Mouse (Mus musculus) gastrocnemius, postnatal 36 days (tissue): Measurements from ENCODE around the gene Maneal. TPM values are rescaled to one million over a fixed set of nuclear protein-coding genes. Genes with fewer than 3 reads are reported as not detected.

Experiments
- DNase-seq, 2 experiments: peaks; one replicate each; pipeline ENCODE4 v3.0.0; 2022
- intact Hi-C: fragments of 180-260 bp; cut with DNase I; formaldehyde crosslinking; loops from one replicate; pipeline ENCODE4 v1.15.1; 2025
- long read RNA-seq, 2 experiments: library from polyadenylated mRNA; stranded (forward); transcript quantifications; one replicate each; pipeline ENCODE4 v2.0.0; 2021
- total RNA-seq, 2 experiments: library from RNA; stranded (reverse); gene quantifications; 2 replicates each; pipeline ENCODE4 v1.2.3; 2021

Gene Maneal
- total RNA-seq, result under 1 TPM; 0.39 to 0.43 TPM
- long read RNA-seq, experiment 1, partial matches to known transcripts, result 0 of 1 reads
- long read RNA-seq, experiment 1, other reads (novel, unspliced or antisense), result 0 of 1 reads
- long read RNA-seq, experiment 2, partial matches to known transcripts, result 0 of 1 reads
- long read RNA-seq, experiment 2, other reads (novel, unspliced or antisense), result 0 of 1 reads

- intact Hi-C loops, result no loop called here
- DNase-seq, result no peak
These were observed at the start of gene Maneal for GRCm38 (mm10) chr4:124861283-124862188. Maneal (minus strand) TSS chr4:124862171.

GRCm38 (mm10) chr4:124905971-124906822, 44.2 kb upstream of the Maneal start:
- no peak for DNase-seq
- intact Hi-C loops, result no loop called here

GRCm38 (mm10) chr4:124905417-124905816, 43.4 kb upstream of the Maneal start:
- DNase-seq, result no peak
- intact Hi-C loops, result no loop called here

- no peak for DNase-seq
- intact Hi-C loops, result no loop called here
These were observed 37.9 kb upstream of the Maneal start for GRCm38 (mm10) chr4:124899906-124900305.

GRCm38 (mm10) chr4:124898428-124898827, 36.5 kb upstream of the Maneal start:
- DNase-seq, result no peak
- intact Hi-C loops, result no loop called here

GRCm38 (mm10) chr4:124894508-124895428, 32.8 kb upstream of the Maneal start:
- no peak for DNase-seq
- intact Hi-C loops, result no loop called here

GRCm38 (mm10) chr4:124893769-124894168, 31.8 kb upstream of the Maneal start:
- intact Hi-C loops, result no loop called here
- no peak for DNase-seq

GRCm38 (mm10) chr4:124890831-124891230, 28.9 kb upstream of the Maneal start:
- no peak for DNase-seq
- intact Hi-C loops, result no loop called here

GRCm38 (mm10) chr4:124889935-124890334, 28.0 kb upstream of the Maneal start:
- intact Hi-C loops, result no loop called here
- no peak for DNase-seq

GRCm38 (mm10) chr4:124888702-124889101, 26.7 kb upstream of the Maneal start:
- DNase-seq, result no peak
- intact Hi-C loops, result no loop called here

GRCm38 (mm10) chr4:124882151-124882729, 20.3 kb upstream of the Maneal start:
- no peak for DNase-seq

GRCm38 (mm10) chr4:124881341-124881908, 19.5 kb upstream of the Maneal start:
- intact Hi-C loops, result no loop called here
- no peak for DNase-seq

More at GRCm38 (mm10) chr4:124882151-124882729, 20.3 kb upstream of the Maneal start:
- intact Hi-C loops, result no loop called here

- no peak for DNase-seq
- intact Hi-C loops, result no loop called here
These were observed 18.6 kb upstream of the Maneal start, which contains the start of gene Epha10 for GRCm38 (mm10) chr4:124880599-124880998. Epha10 (plus strand) TSS chr4:124880899.

GRCm38 (mm10) chr4:124872719-124873118, 10.7 kb upstream of the Maneal start:
- DNase-seq, result no peak
- intact Hi-C loops, result no loop called here

GRCm38 (mm10) chr4:124860446-124860845, 1.5 kb downstream of the Maneal start:
- peak; percentile 27 to 41 for DNase-seq
- intact Hi-C loops, result no loop called here

- DNase-seq, result no peak
- intact Hi-C loops, result loop anchor here (10.0 kb wide), 1 partner anchor 206 kb away; the partner anchor contains the start of genes Dnali1 and Snip1
These were observed 3.6 kb downstream of the Maneal start for GRCm38 (mm10) chr4:124858370-124858769.

- intact Hi-C loops, result loop anchor here (10.0 kb wide), 1 partner anchor 209 kb away; the partner anchor contains the start of genes Dnali1 and Snip1
These were observed 5.7 kb downstream of the Maneal start for GRCm38 (mm10) chr4:124856294-124856693.

GRCm38 (mm10) chr4:124850933-124851658, 10.9 kb downstream of the Maneal start, which contains the start of gene 1110065P20Rik:
1110065P20Rik (minus strand) TSS chr4:124851196.
- DNase-seq, result peak; percentile 47 to 64
- intact Hi-C loops, result loop anchor here (10.0 kb wide), 1 partner anchor 214 kb away; the partner anchor contains the start of genes Dnali1 and Snip1

More at GRCm38 (mm10) chr4:124856294-124856693, 5.7 kb downstream of the Maneal start:
- DNase-seq, result no peak
